In genomic region chr2:74964360-74964759, GRCm38 (mm10) we compare ENCODE assay signal across 9 mouse cellular contexts.
A peak's percentile ranks its signal among the peaks of the same experiment; 100 is the strongest.
DNase-seq lines count a peak whose midpoint lies in the region; ATAC-seq and TF ChIP-seq lines count a peak whose summit lies in the region.
"Had no signal": no experiment of that assay in that cellular context is flagged by ENCODE, and none has a peak within 500 bp of the region (broad histone marks: within the 10 kb centered on the region; RNA-seq: fewer than 3 reads in every experiment).

No protein-coding gene starts in this region.

- DNase-seq in MEL (ENCODE audit: low read depth, low spot score) = peak; percentile 74
- DNase-seq in cerebellum, adult 11 months = peak; percentile 68
- DNase-seq in hindbrain, embryonic 10.5 days (ENCODE audit: low spot score) = peak; percentile 84
- peak; percentile 71 to 84 for DNase-seq in layer of hippocampus, adult 2 months (ENCODE audit: low spot score in 2 of 2)
- peak; percentile 87 for DNase-seq in lung, postnatal 10 days
- peak; percentile 82 for DNase-seq in retina, postnatal 1 day
- peak; percentile 92 for DNase-seq in thymus, postnatal 4 days

- peak; percentile 75 for ATAC-seq in forebrain, embryonic 16.5 days

- H3K79me2 ChIP-seq in MEL (ENCODE audit: control insufficient read depth, insufficient read depth, low read length, poor library complexity) = no peaks in the 10 kb centered on the region

- H3K36me3 ChIP-seq in MEL (ENCODE audit: control insufficient read depth in 1 of 2, insufficient read depth in 2 of 2, low read length in 2 of 2) = no peaks in the 10 kb centered on the region
- no peaks in the 10 kb centered on the region for H3K36me3 ChIP-seq in forebrain, embryonic 16.5 days (ENCODE audit: control insufficient read depth, insufficient read depth)
- no peaks in the 10 kb centered on the region for H3K36me3 ChIP-seq in hindbrain, embryonic 10.5 days
- H3K36me3 ChIP-seq: limb, embryonic 15.5 days had no signal

- no peak overlapping the region for H3K4me2 ChIP-seq in forebrain, embryonic 16.5 days (ENCODE audit: low read length)
- H3K4me2 ChIP-seq: limb, embryonic 15.5 days had no signal

- no peak overlapping the region for H3K27ac ChIP-seq in MEL (ENCODE audit: control insufficient read depth, low read depth, low read length)
- H3K27ac ChIP-seq in forebrain, embryonic 16.5 days (ENCODE audit: low read length) = no peak overlapping the region
- H3K27ac ChIP-seq in hindbrain, embryonic 10.5 days = no peak overlapping the region
- H3K27ac ChIP-seq in layer of hippocampus, adult 2 months = no peak overlapping the region
- H3K27ac ChIP-seq: limb, embryonic 15.5 days had no signal

- under 1% methylated on average over 6 of the region's 6 CpGs for WGBS in forebrain, embryonic 16.5 days
- WGBS in hindbrain, embryonic 10.5 days = 2% methylated on average over 6 of the region's 6 CpGs

- H3K4me1 ChIP-seq in MEL (ENCODE audit: control insufficient read depth in 1 of 2, insufficient read depth in 2 of 2, low read length in 2 of 2) = no peaks in the 10 kb centered on the region
- H3K4me1 ChIP-seq in forebrain, embryonic 16.5 days (replicated peaks; ENCODE audit: control insufficient read depth, insufficient read depth, low read length) = peaks cover 4% of the 10 kb centered on the region; the same call in 1 of the 2 replicates
- H3K4me1 ChIP-seq in hindbrain, embryonic 10.5 days (replicated peaks) = peaks cover 15% of the 10 kb centered on the region

- peak; percentile 82 for TF ChIP-seq RAD21 in MEL (IDR thresholded peaks at IDR 0.05; ENCODE audit: low read depth, low read length)

- H3K4me3 ChIP-seq in MEL (ENCODE audit: control insufficient read depth in 1 of 2, insufficient read depth in 1 of 2, low read depth in 2 of 2, low read length in 2 of 2) = no peak overlapping the region
- H3K4me3 ChIP-seq in forebrain, embryonic 16.5 days (replicated peaks; ENCODE audit: low read length) = no peak overlapping the region
- no peak overlapping the region for H3K4me3 ChIP-seq in hindbrain, embryonic 10.5 days
- no peak overlapping the region for H3K4me3 ChIP-seq in layer of hippocampus, adult 2 months
- H3K4me3 ChIP-seq: limb, embryonic 15.5 days had no signal

- TF ChIP-seq POLR2A in MEL (IDR thresholded peaks at IDR 0.05; ENCODE audit: control insufficient read depth in 1 of 2, insufficient read depth in 1 of 2, low read depth in 1 of 2, low read length in 2 of 2, poor library complexity in 1 of 2) = no peak

- peak; percentile 77 to 91 (median 86) for TF ChIP-seq CTCF in MEL (IDR thresholded peaks at IDR 0.05 in 2 of 3, conservative IDR thresholded peaks at IDR 0.05 in 1 of 3; ENCODE audit: control insufficient read depth in 1 of 3, insufficient read depth in 1 of 3, low read depth in 2 of 3, low read length in 3 of 3, poor library complexity in 1 of 3, severe bottlenecking in 1 of 3)
- peak; percentile 97 for TF ChIP-seq CTCF in layer of hippocampus, adult 2 months (conservative IDR thresholded peaks at IDR 0.05)

- peaks cover 0 to 4% of the 10 kb centered on the region in 2 experiments; a peak in 1 of 4 replicates for H3K27me3 ChIP-seq in MEL (ENCODE audit: control insufficient read depth in 1 of 2, insufficient read depth in 2 of 2, low read length in 2 of 2)
- 0 out of 2 replicates have a peak, but pooled peaks cover 4% of the 10 kb centered on the region for H3K27me3 ChIP-seq in forebrain, embryonic 16.5 days (replicated peaks; ENCODE audit: control insufficient read depth, insufficient read depth, low read length)
- peaks cover 40% of the 10 kb centered on the region for H3K27me3 ChIP-seq in hindbrain, embryonic 10.5 days (ENCODE audit: insufficient read depth, poor library complexity, severe bottlenecking)

- H3K9ac ChIP-seq in MEL (ENCODE audit: control insufficient read depth, low read depth, low read length, poor library complexity, severe bottlenecking) = no peak overlapping the region
- no peak overlapping the region for H3K9ac ChIP-seq in forebrain, embryonic 16.5 days (replicated peaks; ENCODE audit: low read depth, low read length)
- H3K9ac ChIP-seq: limb, embryonic 15.5 days had no signal

- H3K9me3 ChIP-seq in MEL (replicated peaks; ENCODE audit: insufficient read depth, low read length) = no peaks in the 10 kb centered on the region
- no peaks in the 10 kb centered on the region for H3K9me3 ChIP-seq in forebrain, embryonic 16.5 days (ENCODE audit: control insufficient read depth, low read length)
- no peaks in the 10 kb centered on the region for H3K9me3 ChIP-seq in hindbrain, embryonic 10.5 days
- H3K9me3 ChIP-seq: limb, embryonic 15.5 days had no signal

- no peak for TF ChIP-seq EP300 in MEL (IDR thresholded peaks at IDR 0.05; ENCODE audit: low read depth in 1 of 2, low read length in 2 of 2)

TF ChIP-seq in MEL, 35 proteins besides CTCF, POLR2A, EP300 and RAD21:
- TF ChIP-seq POLR2AphosphoS2 (IDR thresholded peaks at IDR 0.05; ENCODE audit: low read length) = no peak
- TF ChIP-seq SMC3 (IDR thresholded peaks at IDR 0.05; ENCODE audit: low read depth, low read length) = peak; percentile 97
- peak; percentile 84 for TF ChIP-seq ZC3H11A (IDR thresholded peaks at IDR 0.05; ENCODE audit: low read depth, low read length)
